Mouse (Mus musculus) heart, postnatal 0 days (tissue): ENCODE measurements around the gene Begain.
A peak's percentile ranks its signal among the peaks of the same experiment; 100 is the strongest.

Source experiments
- CTCF ChIP-seq: IDR thresholded peaks from 2 replicates; pipeline ENCODE4 v1.5.1; 2016; ENCODE audit warnings: antibody characterized with exemption, control low read depth, low read depth
- EP300 ChIP-seq: IDR thresholded peaks from 2 replicates; pipeline ENCODE4 v1.6.1; 2016; ENCODE audit warnings: antibody characterized with exemption, low read depth

GRCm38 (mm10) chr12:108994436-108995031 is 73.5 kb downstream of the Begain start:
- 0 out of 2 replicates have a peak, but pooled peaks have one; percentile 11 for TF ChIP-seq CTCF
- TF ChIP-seq EP300: no peak
